Mouse (Mus musculus) right cerebral cortex, postnatal 36 days (tissue): ENCODE results near the gene Sorcs2.
"Not testable (repeated sequence)": the region's sequence is repeated elsewhere in the genome, so short reads cannot be mapped to it uniquely, and the experiment has no call there.

ENCODE experiments used
- DNase-seq, 2 experiments: peaks; one replicate each; pipeline ENCODE4 v3.0.0; 2022; ENCODE audit warnings: low spot score in 2 of 2, mixed read lengths in 1 of 2

Gene Sorcs2

GRCm38 (mm10) chr5:36391751-36392150 lies 6.2 kb downstream of the Sorcs2 start:
- no peak for DNase-seq

- not testable (repeated sequence) for DNase-seq
Observed at GRCm38 (mm10) chr5:36390591-36390927, 7.4 kb downstream of the Sorcs2 start.

GRCm38 (mm10) chr5:36389731-36390590 lies 8.0 kb downstream of the Sorcs2 start:
- DNase-seq, result no peak

GRCm38 (mm10) chr5:36385062-36385461 lies 12.9 kb downstream of the Sorcs2 start:
- DNase-seq, result no peak

GRCm38 (mm10) chr5:36383431-36383830 lies 14.5 kb downstream of the Sorcs2 start:
- no peak for DNase-seq

- DNase-seq, result no peak
Observed at GRCm38 (mm10) chr5:36382721-36383120, 15.2 kb downstream of the Sorcs2 start.

GRCm38 (mm10) chr5:36382134-36382693 lies 15.7 kb downstream of the Sorcs2 start:
- DNase-seq, result no peak

GRCm38 (mm10) chr5:36379938-36380511 lies 17.9 kb downstream of the Sorcs2 start:
- DNase-seq, result peak in 1 of 2 experiments; percentile 37

GRCm38 (mm10) chr5:36378370-36378738 lies 19.6 kb downstream of the Sorcs2 start:
- no peak for DNase-seq

GRCm38 (mm10) chr5:36377456-36378369 lies 20.2 kb downstream of the Sorcs2 start:
- DNase-seq, result no peak

- no peak for DNase-seq
Observed at GRCm38 (mm10) chr5:36375886-36376285, 22.1 kb downstream of the Sorcs2 start.

- DNase-seq, result no peak
Observed at GRCm38 (mm10) chr5:36374221-36375050, 23.5 kb downstream of the Sorcs2 start.

GRCm38 (mm10) chr5:36373246-36373891 lies 24.6 kb downstream of the Sorcs2 start:
- DNase-seq, result no peak

- DNase-seq, result no peak
Observed at GRCm38 (mm10) chr5:36371731-36372130, 26.2 kb downstream of the Sorcs2 start.

GRCm38 (mm10) chr5:36369261-36369684 lies 28.7 kb downstream of the Sorcs2 start:
- DNase-seq, result no peak

GRCm38 (mm10) chr5:36368511-36369135 lies 29.3 kb downstream of the Sorcs2 start:
- no peak for DNase-seq

- DNase-seq, result peak in 1 of 2 experiments; percentile 29
Observed at GRCm38 (mm10) chr5:36367911-36368310, 30.0 kb downstream of the Sorcs2 start.

GRCm38 (mm10) chr5:36367181-36367610 lies 30.7 kb downstream of the Sorcs2 start:
- no peak for DNase-seq

- no peak for DNase-seq
Observed at GRCm38 (mm10) chr5:36361749-36362148, 36.2 kb downstream of the Sorcs2 start.

- DNase-seq, result no peak
Observed at GRCm38 (mm10) chr5:36360343-36360742, 37.6 kb downstream of the Sorcs2 start.
